Mouse (Mus musculus) heart, embryonic 10.5 days (tissue): Measurements from ENCODE around the gene Kdm5b. TPM values are rescaled to one million over a fixed set of nuclear protein-coding genes. Genes with fewer than 3 reads are reported as not detected.

Source experiments
- DNase-seq: peaks from one replicate; pipeline ENCODE4 v3.0.0-alpha.2; 2017; ENCODE audit warnings: low spot score
- H3K27ac ChIP-seq: fragments of 300-500 bp; sonication (generic); 2 replicates; pipeline ENCODE4 v1.5.1; 2016; ENCODE audit warnings: mild to moderate bottlenecking
- H3K27me3 ChIP-seq: fragments of 300-500 bp; sonication (generic); 2 replicates; pipeline ENCODE4 v1.6.1; 2016; ENCODE audit warnings: mild to moderate bottlenecking; ENCODE audit not compliant: poor library complexity, insufficient read depth, severe bottlenecking
- H3K36me3 ChIP-seq: fragments of 300-500 bp; sonication (generic); 2 replicates; pipeline ENCODE4 v1.6.1; 2016; ENCODE audit warnings: mild to moderate bottlenecking, moderate library complexity
- H3K4me1 ChIP-seq: fragments of 300-500 bp; sonication (generic); 2 replicates; pipeline ENCODE4 v1.6.1; 2016; ENCODE audit warnings: mild to moderate bottlenecking
- H3K4me3 ChIP-seq: fragments of 300-500 bp; sonication (generic); 2 replicates; pipeline ENCODE4 v1.5.1; 2016; ENCODE audit warnings: mild to moderate bottlenecking, moderate library complexity
- H3K9me3 ChIP-seq: fragments of 300-500 bp; sonication (generic); 2 replicates; pipeline ENCODE4 v1.6.1; 2016; ENCODE audit warnings: mild to moderate bottlenecking, moderate library complexity
- WGBS: fragments of 180-500 bp; shearing (Covaris S2); methylation state at CpG from one replicate; pipeline ENCODE4 v1.1.7; 2016; 5-methylcytosine and 5-hydroxymethylcytosine counted together
- polyA plus RNA-seq: library from polyadenylated mRNA; unstranded; fragments of >200 nt; fragmentation: Nextera tagmentation; extraction: Ambion mirVana; gene quantifications from 2 replicates; pipeline ENCODE4 v1.2.1, GENCODE M21; 2016

Gene Kdm5b
- polyA plus RNA-seq, 1 experiment from 2014 or later = 42.5 TPM

- peak within 1 kb of the TSS; percentile 67 for H3K4me3 ChIP-seq
- H3K27ac ChIP-seq = peak within 1 kb of the TSS; percentile 49
- DNase-seq = no peak
- no peaks in the 10 kb centered on the region for H3K36me3 ChIP-seq
- H3K27me3 ChIP-seq = peaks cover 95% of the 10 kb centered on the region
- no peaks in the 10 kb centered on the region for H3K9me3 ChIP-seq
- 1% methylated on average over 63 of the region's 63 CpGs for WGBS
- H3K4me1 ChIP-seq = peaks cover 25% of the 10 kb centered on the region
Measured at GRCm38 (mm10) chr1:134646261-134646962, 86.4 kb downstream of the Kdm5b start, which contains the start of gene Syt2. Gene Syt2 (plus strand): TSS chr1:134646677.

GRCm38 (mm10) chr1:134646963-134647282, 87.0 kb downstream of the Kdm5b start:
- Histone ChIP-seq H3K9me3 (no peaks in the 10 kb centered on the region), H3K27ac (peak overlapping the region; percentile 49; the same call in 1 of the 2 replicates), H3K4me1 (peaks cover 30% of the 10 kb centered on the region), H3K27me3 (peaks cover 96% of the 10 kb centered on the region), H3K36me3 (no peaks in the 10 kb centered on the region), H3K4me3 (peak overlapping the region; percentile 67)
- WGBS = 2% methylated on average over 28 of the region's 28 CpGs
- no peak for DNase-seq

- peaks cover 96% of the 10 kb centered on the region for H3K27me3 ChIP-seq
- H3K4me1 ChIP-seq = peaks cover 32% of the 10 kb centered on the region
- no peak overlapping the region for H3K27ac ChIP-seq
- H3K36me3 ChIP-seq = no peaks in the 10 kb centered on the region
- no peak for DNase-seq
- H3K9me3 ChIP-seq = no peaks in the 10 kb centered on the region
- H3K4me3 ChIP-seq = 0 out of 2 replicates have a peak overlapping the region, but pooled peaks have one; percentile 67
- WGBS = 25% methylated on average over 7 of the region's 7 CpGs
Measured at GRCm38 (mm10) chr1:134647591-134647990, 87.6 kb downstream of the Kdm5b start.

- H3K4me1 ChIP-seq = peaks cover 30% of the 10 kb centered on the region
- 79% methylated on average over 5 of the region's 5 CpGs for WGBS
Measured at GRCm38 (mm10) chr1:134650816-134651215, 90.8 kb downstream of the Kdm5b start.

GRCm38 (mm10) chr1:134651268-134651850, 91.4 kb downstream of the Kdm5b start:
- H3K4me1 ChIP-seq = peaks cover 25% of the 10 kb centered on the region
- WGBS = 60% methylated on average over 13 of the region's 13 CpGs
- no peak overlapping the region for H3K27ac ChIP-seq
- H3K4me3 ChIP-seq = no peak overlapping the region
- no peaks in the 10 kb centered on the region for H3K36me3 ChIP-seq
- no peaks in the 10 kb centered on the region for H3K9me3 ChIP-seq
- DNase-seq = no peak
- peaks cover 75% of the 10 kb centered on the region for H3K27me3 ChIP-seq

More at GRCm38 (mm10) chr1:134650816-134651215, 90.8 kb downstream of the Kdm5b start:
- Histone ChIP-seq H3K36me3 (no peaks in the 10 kb centered on the region), H3K27me3 (peaks cover 81% of the 10 kb centered on the region), H3K9me3 (no peaks in the 10 kb centered on the region), H3K4me3 (no peak overlapping the region), H3K27ac (no peak overlapping the region)
- DNase-seq = no peak

- Histone ChIP-seq H3K4me1 (peaks cover 19% of the 10 kb centered on the region), H3K27me3 (peaks cover 70% of the 10 kb centered on the region), H3K27ac (no peak overlapping the region), H3K4me3 (no peak overlapping the region), H3K36me3 (no peaks in the 10 kb centered on the region), H3K9me3 (no peaks in the 10 kb centered on the region)
- DNase-seq = no peak
- WGBS = 38% methylated on average over 4 of the region's 4 CpGs
Measured at GRCm38 (mm10) chr1:134651851-134652398, 92.0 kb downstream of the Kdm5b start.

- Histone ChIP-seq H3K4me3 (no peak overlapping the region), H3K36me3 (no peaks in the 10 kb centered on the region), H3K4me1 (peaks cover 10% of the 10 kb centered on the region), H3K9me3 (no peaks in the 10 kb centered on the region), H3K27me3 (peaks cover 52% of the 10 kb centered on the region), H3K27ac (no peak overlapping the region)
- DNase-seq = no peak
- 16% methylated on average over 10 of the region's 10 CpGs for WGBS
Measured at GRCm38 (mm10) chr1:134653603-134654257, 93.8 kb downstream of the Kdm5b start.

GRCm38 (mm10) chr1:134658841-134659240, 98.9 kb downstream of the Kdm5b start:
- WGBS = 58% methylated on average over 7 of the region's 7 CpGs
- no peak for DNase-seq
- Histone ChIP-seq H3K27me3 (peaks cover 19% of the 10 kb centered on the region), H3K4me1 (peaks cover 4% of the 10 kb centered on the region), H3K9me3 (no peaks in the 10 kb centered on the region), H3K36me3 (no peaks in the 10 kb centered on the region), H3K4me3 (no peak overlapping the region), H3K27ac (no peak overlapping the region)

- H3K27me3 ChIP-seq = peaks cover 12% of the 10 kb centered on the region
- H3K36me3 ChIP-seq = no peaks in the 10 kb centered on the region
- no peaks in the 10 kb centered on the region for H3K9me3 ChIP-seq
- 57% methylated on average over 7 of the region's 7 CpGs for WGBS
- H3K4me1 ChIP-seq = peaks cover 4% of the 10 kb centered on the region
- no peak overlapping the region for H3K4me3 ChIP-seq
- no peak overlapping the region for H3K27ac ChIP-seq
- DNase-seq = no peak
Measured at GRCm38 (mm10) chr1:134660163-134660562, 100.2 kb downstream of the Kdm5b start.

- H3K4me3 ChIP-seq = no peak overlapping the region
- H3K27me3 ChIP-seq = peaks cover 20% of the 10 kb centered on the region; the same call in 1 of the 2 replicates
- no peaks in the 10 kb centered on the region for H3K9me3 ChIP-seq
- H3K27ac ChIP-seq = no peak overlapping the region
- DNase-seq = no peak
- 74% methylated on average over 10 of the region's 10 CpGs for WGBS
- no peaks in the 10 kb centered on the region for H3K36me3 ChIP-seq
- H3K4me1 ChIP-seq = peaks cover 8% of the 10 kb centered on the region
Measured at GRCm38 (mm10) chr1:134671234-134672070, 111.5 kb downstream of the Kdm5b start.

- H3K9me3 ChIP-seq = no peaks in the 10 kb centered on the region
- WGBS = 11% methylated on average over 1 of the region's 1 CpGs
Measured at GRCm38 (mm10) chr1:134674312-134674711, 114.3 kb downstream of the Kdm5b start.

GRCm38 (mm10) chr1:134679445-134679844, 119.5 kb downstream of the Kdm5b start:
- 71% methylated on average over 4 of the region's 4 CpGs for WGBS
- H3K9me3 ChIP-seq = no peaks in the 10 kb centered on the region

More at GRCm38 (mm10) chr1:134674312-134674711, 114.3 kb downstream of the Kdm5b start:
- H3K4me1 ChIP-seq = peaks cover 8% of the 10 kb centered on the region
- H3K27me3 ChIP-seq = peaks cover 33% of the 10 kb centered on the region; the same call in 1 of the 2 replicates
- no peak overlapping the region for H3K4me3 ChIP-seq
- DNase-seq = no peak
- no peak overlapping the region for H3K27ac ChIP-seq
- no peaks in the 10 kb centered on the region for H3K36me3 ChIP-seq

More at GRCm38 (mm10) chr1:134679445-134679844, 119.5 kb downstream of the Kdm5b start:
- no peaks in the 10 kb centered on the region for H3K36me3 ChIP-seq
- no peak overlapping the region for H3K27ac ChIP-seq
- no peak for DNase-seq
- peaks cover 13% of the 10 kb centered on the region for H3K4me1 ChIP-seq
- peaks cover 29% of the 10 kb centered on the region; the same call in 1 of the 2 replicates for H3K27me3 ChIP-seq
- H3K4me3 ChIP-seq = no peak overlapping the region
